Mouse (Mus musculus) forebrain, embryonic 16.5 days (tissue): ENCODE results near the gene Cib1. TPM values are rescaled to one million over a fixed set of nuclear protein-coding genes. Genes with fewer than 3 reads are reported as not detected.

Experiments used
- ATAC-seq: fragments of 200-750 bp; cut with Nextera tagmentation; 2 replicates; pipeline ENCODE4 v1.8.0; 2017; ENCODE audit warnings: mild to moderate bottlenecking, moderate library complexity
- H3K27ac ChIP-seq: fragments of 300-500 bp; sonication (generic); 2 replicates; pipeline ENCODE4 v1.5.1; 2014; ENCODE audit warnings: low read length, control low read depth
- H3K27me3 ChIP-seq: fragments of 300-500 bp; sonication (generic); replicated peaks from 2 replicates; pipeline ENCODE4 v1.6.1; 2014; ENCODE audit warnings: low read length; ENCODE audit not compliant: control insufficient read depth, insufficient read depth
- H3K36me3 ChIP-seq: fragments of 300-500 bp; sonication (generic); 2 replicates; pipeline ENCODE4 v1.6.1; 2014; ENCODE audit not compliant: control insufficient read depth, insufficient read depth
- H3K4me1 ChIP-seq: fragments of 300-500 bp; sonication (generic); replicated peaks from 2 replicates; pipeline ENCODE4 v1.6.1; 2014; ENCODE audit warnings: low read length; ENCODE audit not compliant: control insufficient read depth, insufficient read depth
- H3K4me2 ChIP-seq: fragments of 300-500 bp; sonication (generic); 2 replicates; pipeline ENCODE4 v1.6.1; 2014; ENCODE audit warnings: mild to moderate bottlenecking, low read length, control low read depth
- H3K4me3 ChIP-seq: fragments of 300-500 bp; sonication (generic); replicated peaks from 2 replicates; pipeline ENCODE4 v1.5.1; 2014; ENCODE audit warnings: mild to moderate bottlenecking, low read length, control low read depth
- H3K9ac ChIP-seq: fragments of 300-500 bp; sonication (generic); replicated peaks from 2 replicates; pipeline ENCODE4 v1.6.1; 2014; ENCODE audit warnings: low read depth, low read length, control low read depth
- H3K9me3 ChIP-seq: fragments of 300-500 bp; sonication (generic); 2 replicates; pipeline ENCODE4 v1.6.1; 2016; ENCODE audit warnings: low read length; ENCODE audit not compliant: control insufficient read depth
- WGBS: fragments of 180-500 bp; shearing (Covaris S2); extraction: QIAGEN DNeasy Blood & Tissue Kit; methylation state at CpG from one replicate; pipeline ENCODE4 v1.1.7; 2014; 5-methylcytosine and 5-hydroxymethylcytosine counted together
- polyA plus RNA-seq: library from polyadenylated mRNA; unstranded; fragments of >200 nt; fragmentation: Nextera tagmentation; extraction: Ambion mirVana; gene quantifications from 2 replicates; pipeline ENCODE4 v1.2.1, GENCODE M21; 2015

Gene Cib1
- polyA plus RNA-seq, 1 experiment from 2014 or later = 26.5 TPM

- no peak overlapping the region for H3K4me2 ChIP-seq
- H3K27me3 ChIP-seq = no peaks in the 10 kb centered on the region
- whole genome bisulfite sequencing = 88% methylated on average over 4 of the region's 4 CpGs
- no peak overlapping the region for H3K9ac ChIP-seq
- ATAC-seq = no peak
- no peak overlapping the region for H3K4me3 ChIP-seq
- H3K27ac ChIP-seq = no peak overlapping the region
- 0 out of 2 replicates have a peak, but pooled peaks cover 2% of the 10 kb centered on the region for H3K4me1 ChIP-seq
- H3K36me3 ChIP-seq = no peaks in the 10 kb centered on the region
- H3K9me3 ChIP-seq = no peaks in the 10 kb centered on the region
Measured at GRCm38 (mm10) chr7:80244851-80245250, 12.2 kb upstream of the Cib1 start.

- no peaks in the 10 kb centered on the region for H3K27me3 ChIP-seq
- H3K9ac ChIP-seq = no peak overlapping the region
- no peak overlapping the region for H3K4me2 ChIP-seq
- 86% methylated on average over 4 of the region's 4 CpGs for WGBS
- H3K4me1 ChIP-seq = 0 out of 2 replicates have a peak, but pooled peaks cover 2% of the 10 kb centered on the region
- H3K36me3 ChIP-seq = peaks cover 9% of the 10 kb centered on the region
- no peaks in the 10 kb centered on the region for H3K9me3 ChIP-seq
- ATAC-seq = no peak
- H3K27ac ChIP-seq = no peak overlapping the region
- no peak overlapping the region for H3K4me3 ChIP-seq
Measured at GRCm38 (mm10) chr7:80241661-80242060, 9.0 kb upstream of the Cib1 start.

- Histone ChIP-seq H3K4me1 (peaks cover 9% of the 10 kb centered on the region), H3K4me2 (no peak overlapping the region), H3K27ac (no peak overlapping the region), H3K36me3 (peaks cover 9% of the 10 kb centered on the region), H3K27me3 (no peaks in the 10 kb centered on the region), H3K4me3 (no peak overlapping the region), H3K9ac (no peak overlapping the region), H3K9me3 (no peaks in the 10 kb centered on the region)
- 91% methylated on average over 10 of the region's 10 CpGs for WGBS
- ATAC-seq = no peak
Measured at GRCm38 (mm10) chr7:80238542-80238941, 5.9 kb upstream of the Cib1 start.

- no peak overlapping the region for H3K9ac ChIP-seq
- peaks cover 4% of the 10 kb centered on the region for H3K36me3 ChIP-seq
- H3K9me3 ChIP-seq = no peaks in the 10 kb centered on the region
- peaks cover 4% of the 10 kb centered on the region; the same call in 1 of the 2 replicates for H3K27me3 ChIP-seq
- 86% methylated on average over 9 of the region's 9 CpGs for WGBS
- ATAC-seq = no peak
- no peak overlapping the region for H3K4me3 ChIP-seq
- peak overlapping the region; percentile 69 for H3K4me2 ChIP-seq
- H3K27ac ChIP-seq = no peak overlapping the region
- H3K4me1 ChIP-seq = peaks cover 22% of the 10 kb centered on the region
Measured at GRCm38 (mm10) chr7:80233799-80234198, 1.2 kb upstream of the Cib1 start.

- Histone ChIP-seq H3K4me2 (peak overlapping the region; percentile 69), H3K4me1 (peaks cover 22% of the 10 kb centered on the region), H3K36me3 (0 out of 2 replicates have a peak, but pooled peaks cover 3% of the 10 kb centered on the region), H3K27me3 (peaks cover 4% of the 10 kb centered on the region; the same call in 1 of the 2 replicates), H3K4me3 (peak overlapping the region; percentile 55), H3K9ac (peak overlapping the region; percentile 60), H3K27ac (no peak overlapping the region), H3K9me3 (no peaks in the 10 kb centered on the region)
- under 1% methylated on average over 29 of the region's 29 CpGs for WGBS
- no peak; the same call in 1 of the 2 replicates for ATAC-seq
Measured at GRCm38 (mm10) chr7:80231971-80232488, 583 bp downstream of the Cib1 start.

- no peak overlapping the region for H3K9ac ChIP-seq
- H3K9me3 ChIP-seq = no peaks in the 10 kb centered on the region
- 57% methylated on average over 6 of the region's 6 CpGs for WGBS
- no peak for ATAC-seq
- peaks cover 22% of the 10 kb centered on the region for H3K4me1 ChIP-seq
- no peak overlapping the region for H3K4me2 ChIP-seq
- no peak overlapping the region for H3K4me3 ChIP-seq
- H3K27ac ChIP-seq = no peak overlapping the region
- H3K36me3 ChIP-seq = peaks cover 6% of the 10 kb centered on the region; the same call in 1 of the 2 replicates
- peaks cover 4% of the 10 kb centered on the region; the same call in 1 of the 2 replicates for H3K27me3 ChIP-seq
Measured at GRCm38 (mm10) chr7:80230196-80230595, 2.4 kb downstream of the Cib1 start.

GRCm38 (mm10) chr7:80227065-80227464 is 5.5 kb downstream of the Cib1 start:
- no peak overlapping the region for H3K4me2 ChIP-seq
- H3K27me3 ChIP-seq = peaks cover 4% of the 10 kb centered on the region; the same call in 1 of the 2 replicates
- peaks cover 16% of the 10 kb centered on the region for H3K36me3 ChIP-seq
- no peak for ATAC-seq
- no peak overlapping the region for H3K9ac ChIP-seq
- WGBS = 94% methylated on average over 4 of the region's 4 CpGs
- no peak overlapping the region for H3K27ac ChIP-seq
- H3K9me3 ChIP-seq = no peaks in the 10 kb centered on the region
- peaks cover 6% of the 10 kb centered on the region for H3K4me1 ChIP-seq
- H3K4me3 ChIP-seq = no peak overlapping the region

GRCm38 (mm10) chr7:80221179-80221750 is 11.3 kb downstream of the Cib1 start:
- no peak for ATAC-seq
- Histone ChIP-seq H3K27me3 (no peaks in the 10 kb centered on the region), H3K4me1 (no peaks in the 10 kb centered on the region), H3K4me3 (no peak overlapping the region), H3K4me2 (no peak overlapping the region), H3K27ac (no peak overlapping the region), H3K9me3 (no peaks in the 10 kb centered on the region), H3K9ac (no peak overlapping the region), H3K36me3 (peaks cover 40% of the 10 kb centered on the region)
- 88% methylated on average over 4 of the region's 4 CpGs for WGBS

- Histone ChIP-seq H3K4me1 (peaks cover under 1% of the 10 kb centered on the region), H3K4me2 (no peak overlapping the region), H3K9me3 (no peaks in the 10 kb centered on the region), H3K9ac (no peak overlapping the region), H3K4me3 (no peak overlapping the region), H3K27ac (no peak overlapping the region), H3K36me3 (peaks cover 38% of the 10 kb centered on the region), H3K27me3 (no peaks in the 10 kb centered on the region)
- WGBS = 95% methylated on average over 9 of the region's 9 CpGs
- ATAC-seq = no peak
Measured at GRCm38 (mm10) chr7:80220237-80220797, 12.3 kb downstream of the Cib1 start.
